Mouse (Mus musculus) ES-Bruce4 (cell line): ENCODE data around the gene Gbp10.
"Not testable (repeated sequence)": the region's sequence is repeated elsewhere in the genome, so short reads cannot be mapped to it uniquely, and the experiment has no call there.

Experiments
- CTCF ChIP-seq: IDR thresholded peaks from one replicate; pipeline ENCODE4 v1.8.1; 2011; ENCODE audit warnings: low read depth, low read length
- EP300 ChIP-seq: IDR thresholded peaks from 2 replicates; pipeline ENCODE4 v1.6.1; 2011; ENCODE audit warnings: low read depth, low read length; ENCODE audit not compliant: insufficient read depth
- POLR2A ChIP-seq: IDR thresholded peaks from one replicate; pipeline ENCODE4 v1.8.1; 2011; ENCODE audit warnings: low read length; ENCODE audit not compliant: insufficient read depth

- not testable (repeated sequence) for TF ChIP-seq CTCF, POLR2A, EP300
Observed at GRCm38 (mm10) chr5:105244741-105245140, 5.4 kb upstream of the Gbp10 start.
